Mouse (Mus musculus) urinary bladder, postnatal 10 days (tissue): Measurements from ENCODE around the gene Zfp503.
A peak's percentile ranks its signal among the peaks of the same experiment; 100 is the strongest.

ENCODE experiments used
- DNase-seq: peaks from one replicate; pipeline ENCODE4 v3.0.0; 2022; ENCODE audit warnings: low spot score

Zfp503 gene

DNA sequence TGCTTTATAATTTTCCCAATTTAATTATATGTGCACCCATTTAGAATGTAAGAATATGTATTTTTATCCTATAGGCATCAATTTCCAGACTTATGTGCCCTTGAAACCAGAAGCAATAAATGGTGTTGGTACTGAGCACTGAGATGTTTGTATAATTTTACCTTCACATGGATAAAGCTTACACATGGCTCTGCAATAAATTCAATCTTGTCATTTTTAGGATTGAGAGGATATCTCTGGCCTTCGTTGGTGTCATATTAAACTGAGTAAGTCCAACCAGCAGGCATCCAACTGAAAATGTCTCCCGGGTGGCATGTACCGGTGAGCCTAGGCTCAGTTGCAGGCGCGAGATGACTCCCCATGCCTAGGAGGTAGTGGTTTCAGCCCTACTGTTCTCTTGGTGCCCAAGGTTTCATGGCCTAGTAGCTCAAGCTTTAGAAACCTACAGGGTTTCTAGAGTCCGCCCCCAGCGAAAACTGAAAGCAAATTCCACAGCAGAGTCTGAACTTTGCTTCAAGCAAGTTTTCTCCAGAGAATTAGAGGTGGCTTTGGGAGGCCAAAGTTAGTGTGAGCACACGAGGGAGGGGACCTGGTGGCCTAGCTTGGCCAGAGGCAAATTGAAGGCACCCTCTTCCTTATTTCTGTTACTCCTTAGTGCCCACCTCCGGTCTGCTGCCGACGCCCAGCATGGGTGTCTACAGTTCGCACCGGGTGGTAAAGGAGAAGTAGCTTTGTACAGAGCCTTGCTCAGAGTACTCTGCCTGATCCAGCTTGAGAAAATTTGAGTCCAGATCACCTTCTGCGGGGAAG lies 4.1 kb upstream of the Zfp503 start:
- no peak for DNase-seq

DNA sequence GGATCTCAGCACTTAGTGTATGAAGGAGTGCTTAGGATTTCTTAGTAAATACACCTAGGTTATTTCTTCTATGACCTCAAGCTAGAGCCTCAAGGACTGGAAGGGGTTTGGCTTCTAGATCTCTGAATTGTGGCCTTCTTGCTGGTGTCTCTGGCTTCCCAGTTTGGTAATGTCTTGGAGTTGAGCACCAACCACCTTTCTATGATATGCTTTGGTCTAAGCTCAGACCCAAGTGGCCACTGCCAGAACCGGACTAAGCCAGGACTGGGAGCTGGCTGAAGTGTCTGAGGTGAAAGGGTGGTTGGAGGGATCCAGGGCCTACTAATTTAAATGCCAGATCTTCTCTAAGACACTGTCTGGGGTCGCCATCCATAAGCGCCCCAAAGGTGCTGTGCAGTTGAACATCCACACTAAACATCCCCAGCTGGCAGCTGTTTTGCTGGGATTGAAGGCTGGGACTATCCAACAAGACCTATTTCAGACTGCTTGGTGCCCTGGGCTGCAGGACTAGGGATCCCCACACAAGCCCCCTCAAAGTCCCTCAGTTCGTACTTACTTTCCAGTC lies 3.0 kb upstream of the Zfp503 start:
- no peak for DNase-seq

DNA sequence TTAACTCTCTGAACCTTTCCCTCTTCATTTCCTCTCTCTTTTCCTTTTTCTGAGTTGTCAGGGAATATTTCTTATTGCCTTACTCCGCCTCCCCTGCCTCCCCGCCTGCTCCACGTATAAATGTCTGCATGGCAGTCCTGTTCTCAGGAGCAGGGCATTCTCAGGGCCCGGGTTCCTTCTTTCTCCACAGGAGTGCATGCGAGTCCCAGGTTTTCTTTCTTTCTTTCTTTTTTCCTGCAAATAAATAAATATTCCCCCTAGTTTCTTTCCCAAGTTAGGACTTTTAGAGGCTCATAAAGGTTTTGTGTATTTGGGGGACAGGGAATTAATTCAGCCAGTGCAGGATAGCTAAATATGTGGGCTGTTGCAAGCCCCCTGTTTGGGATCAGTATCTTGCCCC lies 2.5 kb upstream of the Zfp503 start:
- no peak for DNase-seq

DNA sequence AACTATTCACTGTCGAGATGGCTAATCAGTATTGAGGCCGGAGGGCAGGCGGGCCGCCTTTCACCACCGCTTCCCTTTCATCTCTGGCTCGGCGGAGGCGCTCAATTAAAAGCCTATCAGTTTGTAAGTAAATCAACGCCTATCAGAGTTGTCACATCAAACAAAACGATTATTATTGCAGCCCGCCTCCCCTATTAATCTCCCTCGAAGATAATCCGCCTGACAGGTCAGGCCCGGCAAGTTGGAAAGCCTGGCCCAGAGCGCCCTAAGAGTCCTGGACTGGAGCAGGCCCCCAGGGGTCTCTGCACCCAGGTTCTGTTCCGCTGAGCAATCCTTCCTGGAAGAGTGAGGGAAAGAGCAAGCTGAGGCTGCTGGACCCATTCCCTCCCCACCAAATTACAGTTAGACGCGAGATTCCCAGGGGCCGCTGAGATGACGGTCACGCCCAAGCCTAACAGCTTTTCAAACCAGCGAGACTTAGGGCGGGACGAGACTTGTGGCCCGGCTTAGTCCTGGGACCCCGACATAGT lies 1.9 kb upstream of the Zfp503 start:
- DNase-seq = no peak

DNA sequence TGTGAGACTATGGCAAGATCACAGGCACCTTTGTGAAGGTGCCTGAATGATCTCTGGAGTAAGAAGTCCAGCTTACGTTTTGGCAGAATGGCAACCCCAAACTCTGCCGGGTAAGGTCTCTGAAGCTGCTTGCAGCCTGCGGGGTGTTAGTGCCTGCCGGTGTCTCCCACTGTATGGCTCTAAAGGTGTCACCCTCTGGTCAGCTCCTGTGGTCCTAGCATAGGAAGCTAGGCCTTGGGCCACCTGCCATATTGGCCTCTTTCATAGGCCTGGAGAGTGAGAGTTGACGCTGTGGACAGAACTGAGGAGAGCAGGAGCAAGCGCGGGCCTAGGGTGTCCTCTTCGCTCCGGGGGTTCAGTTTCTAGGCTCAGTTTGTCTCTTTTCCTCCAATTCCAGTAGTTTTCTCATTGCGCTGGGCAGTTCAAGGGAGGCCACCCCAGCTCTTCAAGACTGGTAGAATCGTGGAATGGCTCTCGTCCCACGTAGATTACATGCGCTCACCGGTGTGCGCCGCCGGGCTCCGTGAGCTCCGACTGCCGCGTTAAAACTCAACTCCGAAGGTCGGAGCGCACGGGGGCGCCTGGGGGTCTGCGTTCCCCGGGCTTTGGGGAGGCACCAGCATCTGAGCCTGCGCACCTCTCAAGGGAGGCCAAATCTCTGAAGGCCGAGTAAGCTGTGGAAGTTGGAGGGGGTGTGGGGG lies 1.1 kb upstream of the Zfp503 start:
- DNase-seq = no peak

DNA sequence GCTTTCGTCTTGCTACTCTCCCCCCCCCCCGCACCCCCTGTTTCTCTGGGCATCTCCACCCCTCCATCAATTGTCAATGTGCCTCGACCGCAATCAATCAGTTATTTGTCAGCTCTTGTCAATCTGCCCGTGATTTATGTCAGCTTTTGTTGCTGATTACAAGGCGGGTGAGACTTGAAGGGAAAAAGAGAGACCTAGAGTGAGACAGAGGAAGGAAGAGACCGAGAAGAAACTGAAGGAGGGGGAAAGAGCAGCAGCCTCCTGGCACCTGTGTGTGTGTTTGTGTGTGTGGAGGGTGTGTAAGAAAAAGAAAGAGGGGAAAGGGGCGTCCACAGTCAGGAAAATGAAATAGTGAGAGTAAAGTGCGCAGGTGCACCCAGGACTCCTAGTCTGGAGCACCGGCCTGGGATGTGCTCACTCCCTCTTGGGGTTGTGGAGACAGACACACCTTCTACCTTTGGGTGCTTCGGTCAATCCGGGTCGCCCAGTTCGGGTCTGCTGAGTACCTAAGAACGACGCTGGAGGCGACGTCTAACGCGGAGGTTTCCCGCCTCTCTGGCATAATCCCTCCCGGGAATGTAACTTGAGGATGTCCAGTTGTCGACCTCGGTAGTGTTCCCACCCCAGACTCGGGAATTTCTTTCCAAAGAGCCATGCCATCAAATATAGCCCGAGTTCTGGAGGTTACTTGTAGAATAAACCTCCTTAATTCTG lies 667 bp downstream of the Zfp503 start:
- DNase-seq = no peak

DNA sequence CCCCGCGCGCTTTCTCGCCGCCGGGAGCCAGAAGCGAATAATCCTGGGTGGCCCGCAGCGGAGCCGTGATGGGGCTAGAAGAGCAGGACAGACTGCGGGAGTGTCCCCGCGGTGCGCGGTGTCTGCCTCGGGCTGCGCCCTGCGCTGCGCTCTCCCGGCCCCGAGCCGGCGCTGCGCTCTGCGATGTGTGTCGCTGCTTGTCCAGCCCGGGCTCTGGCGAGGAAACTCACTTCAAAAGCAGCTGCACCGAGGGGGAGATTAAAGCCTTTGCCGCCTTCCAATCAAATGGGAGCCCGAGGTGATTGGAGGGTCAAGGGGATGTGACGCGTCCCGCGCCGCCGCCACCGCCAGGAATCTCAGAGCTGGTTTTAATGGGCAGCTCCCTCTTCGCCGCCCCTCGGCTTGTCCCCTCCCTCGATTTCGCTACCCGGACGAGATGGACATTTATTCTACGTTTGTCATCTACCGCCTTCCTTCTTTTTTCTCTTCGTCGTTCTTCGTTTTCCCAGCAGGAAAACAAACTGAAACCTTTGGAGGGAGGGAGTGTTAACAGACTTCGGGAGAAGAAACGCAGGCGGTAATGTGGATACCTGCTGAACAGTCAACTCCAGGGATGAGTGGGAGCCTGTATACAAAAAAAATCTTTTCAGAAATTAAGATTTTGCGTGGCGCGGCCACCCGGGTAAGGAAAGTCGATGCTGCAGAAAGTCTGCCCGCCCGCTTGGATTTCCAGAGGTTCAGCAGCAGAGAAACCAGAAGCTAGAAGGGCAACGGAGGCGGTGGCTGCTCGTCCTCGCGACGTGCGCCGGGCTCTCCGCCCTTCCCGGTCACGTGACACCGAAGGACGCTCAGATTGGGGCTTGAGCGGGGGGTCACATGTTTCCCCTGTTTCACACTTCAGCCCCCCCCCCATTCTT lies 1.5 kb downstream of the Zfp503 start:
- DNase-seq = peak; percentile 84

DNA sequence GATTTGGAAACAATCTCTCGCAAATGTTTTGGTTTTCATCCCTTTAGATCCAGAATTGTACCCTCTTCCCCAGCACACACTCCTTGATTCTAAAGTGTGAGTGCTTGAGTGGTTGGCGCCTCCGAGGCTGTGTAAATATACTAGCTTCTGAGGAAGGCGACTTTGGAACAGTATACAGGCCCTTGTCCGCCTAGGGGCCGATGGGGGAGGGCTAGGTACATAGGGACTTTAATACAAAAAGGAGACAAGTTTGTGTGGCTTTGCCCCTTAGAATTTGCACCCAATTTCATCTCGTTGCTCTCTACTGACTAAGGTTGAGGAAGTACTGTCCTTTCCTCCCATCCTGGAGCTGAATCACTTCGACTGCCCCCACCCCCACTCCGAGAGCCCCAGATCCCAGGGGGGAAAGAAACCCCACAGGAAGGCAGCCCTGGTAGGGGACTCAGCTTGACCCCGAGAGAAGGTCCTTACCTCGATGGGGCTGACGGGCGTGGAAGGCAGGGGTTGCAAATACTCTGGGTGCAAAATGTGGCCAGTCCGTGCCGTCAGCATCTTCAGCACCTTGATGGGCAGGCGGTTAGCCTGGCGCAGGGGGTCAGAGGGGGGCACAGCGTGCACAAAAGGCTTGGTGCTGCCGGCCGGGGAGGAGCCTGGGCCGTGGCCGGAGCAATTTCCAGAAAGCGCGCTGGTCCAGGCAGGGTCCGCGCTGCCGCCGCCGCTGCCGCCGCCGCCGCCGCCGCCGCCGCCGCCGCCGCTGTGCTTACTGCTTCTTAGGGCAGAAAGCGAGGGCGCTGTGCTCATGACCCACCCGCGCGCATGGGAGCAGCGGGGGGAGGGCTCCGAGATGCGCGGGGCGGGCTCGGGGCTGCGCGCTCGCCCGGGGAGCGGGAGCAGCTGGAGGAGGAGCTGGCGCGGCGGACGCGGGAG lies 2.4 kb downstream of the Zfp503 start:
- DNase-seq = peak; percentile 17

DNA sequence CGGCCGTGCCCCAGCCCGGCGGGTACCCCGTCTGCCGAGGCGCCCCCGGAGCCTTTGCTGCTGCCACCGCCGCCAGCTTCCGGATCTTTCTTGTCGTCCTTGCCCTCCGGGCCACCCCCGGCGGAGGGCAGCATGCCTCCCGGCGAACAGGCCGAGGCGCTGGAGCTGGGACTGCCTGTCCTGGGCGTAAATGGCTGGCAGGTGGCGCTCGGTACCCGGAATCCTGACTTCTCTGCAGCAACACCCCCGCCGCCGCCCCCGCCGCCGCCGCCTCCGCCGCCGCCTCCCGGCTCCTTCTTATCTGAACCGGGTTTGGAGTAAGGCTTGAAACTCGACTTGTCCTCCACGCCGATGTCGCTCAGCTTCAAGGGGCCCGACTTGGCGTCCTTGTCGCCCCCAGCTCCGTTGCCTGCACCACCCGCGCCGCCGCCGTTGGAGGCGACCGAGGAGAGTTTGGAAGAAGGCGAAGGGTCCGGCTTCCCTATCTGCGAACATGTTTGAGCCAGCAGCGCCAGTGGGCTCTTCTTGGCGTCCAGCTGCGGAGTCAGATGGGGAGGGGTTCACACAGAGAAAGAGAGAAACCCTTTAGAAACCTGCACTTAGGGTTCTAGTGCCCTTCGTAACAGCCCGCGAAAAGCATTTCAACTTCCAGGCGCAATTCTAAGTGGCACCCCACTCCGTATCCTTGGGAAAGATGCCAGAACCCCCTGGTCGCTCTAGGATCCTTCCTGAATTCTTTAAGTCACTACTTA lies 3.2 kb downstream of the Zfp503 start:
- peak; percentile 65 for DNase-seq

DNA sequence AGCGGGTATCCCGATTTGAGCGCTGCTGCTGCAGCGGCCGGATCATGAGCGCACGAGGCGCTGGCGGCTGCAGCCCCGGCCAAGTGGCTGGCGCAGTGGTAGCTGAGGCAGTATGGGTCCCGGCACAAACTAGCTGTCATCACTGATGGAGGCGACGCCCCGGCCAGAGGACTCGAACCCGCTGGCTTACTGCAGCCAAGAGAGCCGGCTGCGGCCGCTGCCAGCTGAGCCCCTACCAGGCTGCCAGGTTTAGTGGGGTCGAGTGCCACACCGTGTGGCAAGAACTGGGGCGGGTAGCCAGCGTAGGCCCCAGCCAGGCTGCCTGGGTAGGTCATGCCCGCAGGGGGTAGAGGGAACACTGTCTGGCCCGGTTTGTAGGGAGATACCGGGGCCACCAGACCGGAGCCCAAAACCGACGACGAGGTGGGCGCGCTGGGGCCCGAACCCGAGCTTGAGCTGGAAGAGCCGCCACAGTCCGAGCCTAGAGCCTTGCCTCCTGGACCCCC lies 3.9 kb downstream of the Zfp503 start:
- DNase-seq = no peak

DNA sequence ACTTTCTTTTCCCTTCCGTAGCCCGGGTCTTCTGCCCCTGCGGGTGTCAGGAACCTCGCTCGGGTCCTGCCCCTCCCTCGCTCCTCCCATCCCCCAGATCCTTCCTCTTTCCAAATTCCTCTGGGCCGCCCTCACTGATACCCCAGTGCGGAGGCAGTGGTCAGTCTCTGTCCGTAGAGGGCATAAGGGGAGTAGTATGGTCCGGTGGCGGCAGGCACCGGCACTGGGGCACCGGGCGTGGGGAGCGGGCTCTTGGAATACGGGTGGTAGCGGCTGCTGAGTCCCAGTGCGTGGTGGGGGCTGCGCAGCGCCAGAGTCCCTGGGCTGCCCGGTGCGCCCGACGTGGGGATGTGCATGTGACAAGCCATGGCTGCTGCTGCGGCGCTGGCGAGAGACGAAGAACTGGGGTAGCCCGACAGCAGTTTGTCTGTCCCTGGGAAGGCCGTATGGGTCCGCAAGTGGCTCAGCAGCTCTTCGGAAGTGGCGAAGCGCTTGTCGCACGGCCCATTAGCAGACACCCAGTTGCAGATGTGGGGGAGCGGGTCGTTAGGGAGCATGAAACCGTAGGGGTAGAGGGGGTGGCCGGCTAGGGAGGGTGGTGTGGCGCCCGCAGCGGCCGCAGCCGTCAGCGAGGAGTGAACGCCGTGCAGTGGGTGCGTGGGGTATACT lies 4.5 kb downstream of the Zfp503 start:
- DNase-seq = no peak

DNA sequence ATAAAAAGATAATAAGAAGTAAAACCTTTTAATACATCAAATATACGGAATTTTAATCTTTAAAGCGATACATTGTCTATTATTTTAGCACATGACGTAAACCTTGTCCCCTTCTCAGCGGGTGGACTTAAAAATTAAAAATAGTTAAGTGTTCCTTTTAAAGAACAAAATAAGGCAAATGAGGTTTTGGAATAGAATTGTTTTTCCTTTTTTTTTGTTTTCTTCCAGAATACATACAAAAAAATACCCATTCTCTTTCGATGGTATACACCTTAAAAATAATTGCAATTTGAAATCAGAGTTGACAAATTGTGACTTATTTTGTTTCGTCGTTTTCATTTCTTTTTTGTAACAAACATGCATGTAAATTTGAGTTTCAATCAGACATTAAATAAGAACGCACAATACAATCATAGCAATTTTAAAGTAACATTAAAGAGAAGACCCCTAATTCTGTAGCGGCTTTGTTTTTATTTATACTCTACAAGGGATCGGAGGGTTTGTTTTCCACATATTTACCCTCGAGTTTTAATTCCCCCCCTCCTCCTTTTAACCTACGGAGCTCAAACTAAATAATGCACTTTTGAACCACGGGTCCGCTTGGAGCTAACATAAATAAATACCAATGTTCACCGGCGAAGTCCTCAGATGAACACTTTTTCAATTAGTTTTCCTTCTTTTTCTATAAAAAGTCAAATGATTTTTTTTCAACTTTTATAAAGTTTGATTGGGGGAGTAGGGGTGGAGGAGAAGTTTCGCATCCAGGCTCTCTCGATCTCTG lies 5.3 kb downstream of the Zfp503 start:
- DNase-seq = no peak

DNA sequence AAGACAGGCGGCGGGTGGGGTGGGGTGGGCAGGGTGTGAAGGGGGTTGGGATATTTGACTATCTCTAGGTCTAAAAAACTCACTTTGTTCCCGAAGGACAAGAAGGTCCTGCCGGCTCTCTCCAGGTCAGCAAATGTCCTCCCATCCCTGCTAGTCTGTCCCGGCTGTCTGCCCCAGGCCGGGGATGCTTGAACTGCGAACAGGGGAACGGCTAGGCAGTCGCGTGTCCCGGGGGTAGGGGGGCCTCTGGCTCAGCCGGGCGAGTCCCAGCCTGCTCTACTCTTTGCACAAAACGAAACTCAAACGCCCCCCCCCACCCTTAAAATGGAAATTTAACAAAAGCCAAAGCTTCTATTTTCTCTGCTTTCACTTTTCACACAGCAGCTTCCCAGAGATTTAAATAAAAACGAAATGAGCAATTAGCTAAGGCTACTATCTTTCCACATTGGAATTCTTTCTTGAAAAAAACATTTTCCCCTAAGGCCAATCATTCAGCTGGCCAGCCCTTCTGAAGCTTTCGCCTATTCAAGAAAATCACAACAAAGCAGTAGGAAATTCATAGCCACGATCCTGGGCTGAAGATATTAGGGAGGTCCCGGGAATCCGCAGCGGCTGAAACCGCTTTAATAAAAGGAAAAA lies 6.0 kb downstream of the Zfp503 start:
- no peak for DNase-seq

DNA sequence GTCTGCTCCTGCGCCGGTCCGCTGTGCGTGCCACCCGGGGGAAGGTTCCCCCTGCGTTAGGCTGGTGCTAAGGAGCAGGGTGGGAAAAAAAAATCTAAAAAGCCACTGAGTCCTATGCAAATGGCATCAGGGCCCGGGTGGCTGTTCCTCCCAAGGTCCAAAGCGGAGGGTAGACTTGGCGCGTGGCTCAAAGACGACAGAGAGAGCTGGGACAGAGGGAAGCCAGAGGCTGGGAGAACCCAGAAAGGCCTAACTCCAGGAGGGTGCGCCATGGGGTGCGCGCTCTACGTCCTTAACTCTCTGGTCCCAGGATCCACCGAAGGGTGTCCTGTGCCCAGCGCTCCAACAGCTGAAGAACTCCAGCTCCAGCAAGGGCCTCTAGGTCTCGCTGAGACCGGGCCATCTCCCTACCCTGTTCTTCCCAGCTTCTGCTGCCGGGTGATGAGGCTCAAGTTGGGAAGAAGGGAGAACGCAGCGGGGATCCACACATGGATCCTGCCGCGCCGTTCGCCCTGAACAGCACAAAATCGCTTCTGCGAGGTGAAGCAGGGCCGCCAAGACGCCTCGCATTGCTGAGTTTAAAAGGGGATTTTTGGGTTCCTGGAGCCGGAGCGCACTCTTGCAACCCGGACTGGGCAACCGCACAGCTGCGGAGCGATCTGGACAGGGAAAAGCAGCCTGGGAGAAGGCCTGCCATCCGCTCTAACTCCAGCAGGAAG lies 6.7 kb downstream of the Zfp503 start:
- DNase-seq = no peak

DNA sequence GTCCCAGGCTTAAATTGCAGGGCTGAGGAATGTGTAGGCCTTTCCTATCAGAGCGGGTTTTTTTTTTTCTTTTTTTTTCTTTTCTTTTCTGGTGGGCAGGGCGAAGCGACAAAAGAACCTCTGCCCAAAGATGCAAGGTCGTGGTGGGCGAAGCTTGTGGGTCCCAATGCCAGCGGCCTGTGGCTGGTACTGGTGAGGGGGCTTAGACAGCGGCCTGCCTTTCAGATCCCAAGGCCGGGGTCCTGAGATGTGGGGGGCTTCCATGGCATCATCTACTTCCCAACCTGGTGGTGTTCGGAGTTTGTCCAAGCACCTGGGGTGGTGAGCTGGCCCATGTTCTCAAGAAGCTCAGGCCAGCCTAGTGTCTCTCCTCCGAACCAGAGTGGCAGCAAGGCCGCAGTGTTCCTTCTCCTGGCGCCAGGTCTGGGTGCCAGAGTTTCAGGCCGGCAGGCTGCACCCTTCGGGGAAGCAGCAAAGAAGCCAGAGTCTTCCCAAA lies 7.3 kb downstream of the Zfp503 start:
- DNase-seq = no peak

DNA sequence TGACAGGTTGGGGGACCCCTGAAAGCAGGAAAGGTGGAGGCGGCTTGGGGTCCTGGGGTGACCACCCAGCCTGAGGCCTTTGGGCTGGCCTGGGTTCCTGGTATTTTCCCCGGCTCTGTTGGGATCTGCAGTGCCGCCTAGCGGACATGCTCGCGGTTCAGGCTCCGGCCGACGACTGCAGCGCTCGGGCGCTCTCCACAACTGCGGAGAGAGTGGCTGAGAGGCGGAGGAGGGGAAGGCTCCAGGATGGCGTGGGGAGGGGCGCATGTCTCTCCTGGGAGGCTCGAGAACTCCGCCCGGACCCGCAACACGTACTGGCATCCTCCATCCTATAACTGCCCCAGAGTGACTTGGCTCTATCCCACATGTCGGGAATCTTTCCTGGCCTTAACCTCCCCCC lies 7.9 kb downstream of the Zfp503 start:
- peak; percentile 57 for DNase-seq

DNA sequence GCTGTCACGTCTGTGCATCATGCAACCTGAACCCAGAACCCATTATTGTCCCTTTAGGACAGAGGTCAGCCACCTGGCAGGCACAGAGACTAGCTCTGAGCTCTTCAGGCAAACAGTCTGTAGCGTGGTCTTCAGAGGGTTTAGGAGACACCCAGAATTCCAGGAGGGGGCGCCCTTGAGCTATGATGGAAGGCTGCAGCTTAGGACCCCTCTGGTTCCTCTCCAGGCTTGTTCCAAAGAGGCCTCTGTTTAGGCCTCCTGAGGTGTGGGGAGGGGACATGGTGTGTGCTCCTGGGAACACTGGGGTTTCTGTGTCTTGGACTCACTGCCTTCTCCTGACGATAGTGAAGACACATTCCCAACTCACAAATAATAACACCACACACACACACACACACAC lies 20.4 kb downstream of the Zfp503 start:
- DNase-seq = peak; percentile 41
